Mouse (Mus musculus): ENCODE measurements at regions not wholly inside any gene's neighbourhood (a gene's known extent, or its start where the extent isn't known, plus 50 kb on each side); places are given as distances from the start of the nearest gene placed in this dataset.

GRCm38 (mm10) chr17:43152620-43153019 is 117.5 kb upstream of the Adgrf1 start:
- TF ChIP-seq CTCF (IDR thresholded peaks at IDR 0.05; ENCODE audit: extremely low read depth, insufficient read depth, insufficient read length, insufficient replicate concordance) (no peak), POLR2A (IDR thresholded peaks at IDR 0.05; ENCODE audit: low read depth, low read length) (no peak)
